ENCODE assay signal across 8 mouse cellular contexts in genomic region chr11:80489882-80490196, GRCm38 (mm10). TPM values are rescaled to one million over a fixed set of nuclear protein-coding genes. Genes with fewer than 3 reads are reported as not detected.
DNase-seq lines count a peak whose midpoint lies in the region; ATAC-seq and TF ChIP-seq lines count a peak whose summit lies in the region.

No protein-coding gene starts in this region.

- no peak overlapping the region for H3K9ac ChIP-seq in lung, embryonic 16.5 days (ENCODE audit: low read length)
- no peak overlapping the region for H3K9ac ChIP-seq in liver, postnatal 0 days (replicated peaks)

- H3K27ac ChIP-seq in lung, embryonic 16.5 days (ENCODE audit: low read length), result peak overlapping the region; percentile 48
- peak overlapping the region; percentile 78 for H3K27ac ChIP-seq in liver, postnatal 0 days (ENCODE audit: low read depth)

- TF ChIP-seq EP300 in liver, postnatal 0 days (IDR thresholded peaks at IDR 0.05; ENCODE audit: low read depth), result no peak

- H3K9me3 ChIP-seq in lung, embryonic 16.5 days (ENCODE audit: control insufficient read depth, low read length), result no peaks in the 10 kb centered on the region
- H3K9me3 ChIP-seq in liver, postnatal 0 days (ENCODE audit: low read length), result no peaks in the 10 kb centered on the region

- H3K36me3 ChIP-seq in lung, embryonic 16.5 days (ENCODE audit: control insufficient read depth, insufficient read depth, low read length), result no peaks in the 10 kb centered on the region
- H3K36me3 ChIP-seq in liver, postnatal 0 days (replicated peaks; ENCODE audit: insufficient read depth, low read length), result no peaks in the 10 kb centered on the region
- H3K36me3 ChIP-seq in splenic B cell, adult 2 months (ENCODE audit: control insufficient read depth, insufficient read depth, low read length, poor library complexity, severe bottlenecking), result no peaks in the 10 kb centered on the region

- no peak for TF ChIP-seq POLR2A in lung, adult 2 months (IDR thresholded peaks at IDR 0.05; ENCODE audit: borderline replicate concordance, extremely low read depth, low read depth, low read length)

- no peak overlapping the region for H3K4me2 ChIP-seq in lung, embryonic 16.5 days (ENCODE audit: low read depth, low read length)
- H3K4me2 ChIP-seq in liver, postnatal 0 days (ENCODE audit: low read depth, low read length), result peak overlapping the region; percentile 40; the same call in 1 of the 2 replicates

- DNase-seq in lung, adult 2 months, result no peak
- peak; percentile 26 for DNase-seq in fibroblast of lung, adult 2 months (ENCODE audit: low read depth)
- DNase-seq in liver, postnatal 0 days, result peak; percentile 55
- peak; percentile 47 for DNase-seq in splenic B cell, adult 2 months (ENCODE audit: low read depth, low spot score)
- DNase-seq in kidney, adult 18-20 months, result no peak
- DNase-seq in adrenal gland, adult 2 months, result no peak
- DNase-seq in right cerebral cortex, postnatal 14 days, result no peak

- H3K27me3 ChIP-seq in lung, embryonic 16.5 days (ENCODE audit: control insufficient read depth, insufficient read depth, low read depth, low read length), result no peaks in the 10 kb centered on the region
- no peaks in the 10 kb centered on the region for H3K27me3 ChIP-seq in liver, postnatal 0 days (ENCODE audit: insufficient read depth, low read length)
- H3K27me3 ChIP-seq in splenic B cell, adult 2 months (ENCODE audit: control insufficient read depth, insufficient read depth, low read length, poor library complexity, severe bottlenecking), result no peaks in the 10 kb centered on the region

- H3K4me1 ChIP-seq in lung, embryonic 16.5 days (replicated peaks; ENCODE audit: control insufficient read depth, insufficient read depth, low read length), result peaks cover 23% of the 10 kb centered on the region
- H3K4me1 ChIP-seq in lung, adult 2 months (ENCODE audit: control insufficient read depth, insufficient read depth, low read length), result no peaks in the 10 kb centered on the region
- peaks cover 15% of the 10 kb centered on the region for H3K4me1 ChIP-seq in liver, postnatal 0 days (ENCODE audit: insufficient read depth)

- TF ChIP-seq CTCF in lung, adult 2 months (IDR thresholded peaks at IDR 0.05; ENCODE audit: insufficient read depth, low read length), result no peak
- no peak for TF ChIP-seq CTCF in liver, postnatal 0 days (IDR thresholded peaks at IDR 0.05; ENCODE audit: low read depth)

- ATAC-seq in lung, embryonic 16.5 days (ENCODE audit: low read depth), result peak; percentile 48
- peak; percentile 60 for ATAC-seq in liver, postnatal 0 days

- WGBS in lung, embryonic 16.5 days, result 37% methylated on average over 5 of the region's 5 CpGs
- 38% methylated on average over 5 of the region's 5 CpGs for WGBS in lung, adult 2 months
- WGBS in liver, postnatal 0 days (ENCODE audit: insufficient replicate concordance), result 14% methylated on average over 5 of the region's 5 CpGs

- no peak overlapping the region for H3K4me3 ChIP-seq in lung, embryonic 16.5 days (ENCODE audit: low read length)
- no peak overlapping the region for H3K4me3 ChIP-seq in lung, adult 2 months (replicated peaks; ENCODE audit: extremely low read depth, low read depth, low read length)
- H3K4me3 ChIP-seq in liver, postnatal 0 days (ENCODE audit: low read depth, low read length), result no peak overlapping the region

RNA-seq across cellular contexts. Expression of gene Cdk5r1, which starts 13.0 kb away (rescaled TPM):
- polyA plus RNA-seq in lung, embryonic 16.5 days (2015; fragmentation: Nextera tagmentation; extraction: Ambion mirVana), result 0.67 and 0.79 TPM in 2 replicates
- polyA plus RNA-seq in lung, adult 2 months (2012; rRNA removed), result 1.2 and 1.5 TPM in 2 replicates
- 0.18 and 0.28 TPM in 2 replicates for polyA plus RNA-seq in liver, postnatal 0 days (2015; fragmentation: Nextera tagmentation; extraction: Ambion mirVana)
- 1 to 10 TPM; 1.5 to 3.1 TPM for total RNA-seq in adrenal gland, adult 2 months (2021)
- 5.8 TPM in 2 replicates for polyA plus RNA-seq in adrenal gland, adult 2 months (2012; rRNA removed)

Comparison
In these comparisons a context has a peak if more than half of its experiments do, and no peak if none do; other contexts are left out.
1. DNase-seq: peak in fibroblast of lung, adult 2 months (single experiment), liver, postnatal 0 days (single experiment) and splenic B cell, adult 2 months (single experiment); none in lung, adult 2 months (single experiment), kidney, adult 18-20 months (single experiment), adrenal gland, adult 2 months (single experiment) and right cerebral cortex, postnatal 14 days (single experiment).